Mouse (Mus musculus): ENCODE results near the gene Spock2. TPM values are rescaled to one million over a fixed set of nuclear protein-coding genes. Genes with fewer than 3 reads are reported as not detected.

Gene Spock2
- total and polyA plus RNA-seq, 3 experiments = 0.03 TPM; not detected in 2

DNA sequence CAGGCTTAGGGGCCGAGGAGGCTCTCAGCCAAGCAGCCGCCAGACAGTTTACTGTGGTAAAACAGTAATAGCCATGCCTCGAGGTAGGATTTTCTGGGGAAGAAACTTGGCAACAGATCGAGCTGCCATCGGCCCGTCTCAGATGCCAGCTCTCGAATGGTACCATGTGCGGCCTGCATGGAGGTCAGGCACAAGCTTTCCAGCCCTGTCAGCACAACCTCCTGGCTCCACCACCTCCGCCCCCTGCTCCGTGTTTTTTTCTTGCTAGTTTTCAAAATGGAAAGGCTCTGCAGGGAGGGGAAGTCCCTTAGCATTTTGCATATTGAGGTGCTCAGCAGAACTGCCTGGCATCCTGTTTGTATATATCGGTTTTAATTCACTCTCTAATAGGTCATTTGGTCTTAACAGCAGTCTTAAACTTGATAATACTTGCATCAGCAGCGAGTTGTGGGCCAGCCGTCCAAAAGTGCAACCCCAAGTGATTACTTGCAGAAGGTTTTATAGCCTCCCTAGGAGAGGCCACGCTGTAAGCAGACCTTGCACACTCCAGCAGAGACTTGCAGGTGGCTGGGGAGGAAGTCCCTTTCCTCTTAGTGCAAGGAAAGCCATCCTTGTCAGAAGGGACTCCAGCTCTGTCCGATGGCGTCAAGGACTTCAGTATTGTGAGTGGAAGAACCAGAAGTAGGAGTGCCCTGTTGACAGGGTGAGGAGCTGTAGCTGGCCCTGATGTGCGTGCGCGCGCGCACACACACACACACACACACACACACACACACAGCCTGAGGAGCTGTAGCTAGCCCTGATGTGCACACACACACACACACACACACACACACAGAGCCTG, 24.8 kb upstream of the Spock2 start:
- H3K9ac ChIP-seq (ENCODE audit: control insufficient read depth, low read depth, low read length, poor library complexity, severe bottlenecking) = no peak overlapping the region
- peaks cover 18 to 37% of the 10 kb centered on the region in 2 experiments for H3K4me1 ChIP-seq (ENCODE audit: control insufficient read depth in 1 of 2, insufficient read depth in 2 of 2, low read length in 2 of 2)
- no peak for DNase-seq (ENCODE audit: low read depth, low spot score)
- no peak overlapping the region for H3K27ac ChIP-seq (ENCODE audit: control insufficient read depth, low read depth, low read length)
- TF ChIP-seq RAD21 (IDR thresholded peaks at IDR 0.05; ENCODE audit: low read depth, low read length) (no peak), E2F4 (IDR thresholded peaks at IDR 0.05; ENCODE audit: borderline replicate concordance, low read depth, low read length) (no peak), NELFE (IDR thresholded peaks at IDR 0.05; ENCODE audit: low read depth, low read length) (no peak), ZKSCAN1 (IDR thresholded peaks at IDR 0.05; ENCODE audit: low read depth, low read length) (no peak), POLR2AphosphoS2 (IDR thresholded peaks at IDR 0.05; ENCODE audit: low read length) (no peak), TBP (IDR thresholded peaks at IDR 0.05; ENCODE audit: low read depth, low read length) (no peak), CHD2 (IDR thresholded peaks at IDR 0.05; ENCODE audit: low read length) (no peak), GATA1 (IDR thresholded peaks at IDR 0.05; ENCODE audit: low read depth, low read length) (no peak), MEF2A (IDR thresholded peaks at IDR 0.05; ENCODE audit: extremely low read depth, insufficient replicate concordance, low read depth, low read length, poor library complexity, severe bottlenecking) (no peak), MYC (IDR thresholded peaks at IDR 0.05; ENCODE audit: low read depth, low read length) (no peak), TCF12 (IDR thresholded peaks at IDR 0.05; ENCODE audit: low read depth, low read length) (no peak), UBTF (IDR thresholded peaks at IDR 0.05; ENCODE audit: borderline replicate concordance, insufficient read depth, low read depth, low read length) (no peak), RCOR1 (IDR thresholded peaks at IDR 0.05; ENCODE audit: low read depth, low read length) (no peak), MAX (IDR thresholded peaks at IDR 0.05; ENCODE audit: low read length) (no peak), GABPA (IDR thresholded peaks at IDR 0.05; ENCODE audit: low read depth, low read length) (no peak), POLR2A (IDR thresholded peaks at IDR 0.05; ENCODE audit: control insufficient read depth in 1 of 2, insufficient read depth in 1 of 2, low read depth in 1 of 2, low read length in 2 of 2, poor library complexity in 1 of 2) (no peak), ZMIZ1 (IDR thresholded peaks at IDR 0.05; ENCODE audit: low read depth, low read length) (no peak), ZNF384 (IDR thresholded peaks at IDR 0.05; ENCODE audit: low read depth, low read length) (no peak)
- no peaks in the 10 kb centered on the region for H3K27me3 ChIP-seq (ENCODE audit: control insufficient read depth in 1 of 2, insufficient read depth in 2 of 2, low read length in 2 of 2)
- peaks cover 0 to 33% of the 10 kb centered on the region in 2 experiments; a peak in 2 of 4 replicates for H3K36me3 ChIP-seq (ENCODE audit: control insufficient read depth in 1 of 2, insufficient read depth in 2 of 2, low read length in 2 of 2)
- H3K4me3 ChIP-seq (ENCODE audit: control insufficient read depth in 1 of 2, insufficient read depth in 1 of 2, low read depth in 2 of 2, low read length in 2 of 2) = no peak overlapping the region
- H3K9me3 ChIP-seq (replicated peaks; ENCODE audit: insufficient read depth, low read length) = no peaks in the 10 kb centered on the region
- H3K79me2 ChIP-seq (ENCODE audit: control insufficient read depth, insufficient read depth, low read length, poor library complexity) = no peaks in the 10 kb centered on the region

DNA sequence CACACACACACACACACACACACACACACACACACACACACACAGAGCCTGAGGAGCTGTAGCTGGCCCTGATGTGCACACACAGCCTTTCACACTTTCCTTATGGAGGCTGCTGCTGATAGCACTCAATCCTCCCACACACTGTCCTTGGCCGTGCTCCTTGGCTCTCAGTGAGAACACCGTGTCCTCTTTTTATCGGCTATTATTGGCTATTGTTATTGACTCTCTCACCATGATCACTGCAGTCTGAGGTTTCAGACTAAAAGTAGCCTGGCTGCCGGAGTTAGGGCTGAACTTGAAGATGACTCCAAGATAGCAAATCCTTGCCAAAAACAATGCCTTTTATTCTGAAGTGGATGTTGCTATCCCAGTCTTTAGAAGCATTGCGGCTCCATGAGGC, 24.1 kb upstream of the Spock2 start:
- no peaks in the 10 kb centered on the region for H3K9me3 ChIP-seq (replicated peaks; ENCODE audit: insufficient read depth, low read length)
- no peak for DNase-seq (ENCODE audit: low read depth, low spot score)
- no peak overlapping the region for H3K4me3 ChIP-seq (ENCODE audit: control insufficient read depth in 1 of 2, insufficient read depth in 1 of 2, low read depth in 2 of 2, low read length in 2 of 2)
- no peak for TF ChIP-seq ZMIZ1 (IDR thresholded peaks at IDR 0.05; ENCODE audit: low read depth, low read length)
- TF ChIP-seq POLR2AphosphoS5 (IDR thresholded peaks at IDR 0.05; ENCODE audit: borderline replicate concordance, low read depth, low read length) = no peak
- no peak for TF ChIP-seq TBP (IDR thresholded peaks at IDR 0.05; ENCODE audit: low read depth, low read length)
- TF ChIP-seq RAD21 (IDR thresholded peaks at IDR 0.05; ENCODE audit: low read depth, low read length) = no peak
- TF ChIP-seq MEF2A (IDR thresholded peaks at IDR 0.05; ENCODE audit: extremely low read depth, insufficient replicate concordance, low read depth, low read length, poor library complexity, severe bottlenecking) = no peak
- no peak for TF ChIP-seq KAT2A (conservative IDR thresholded peaks at IDR 0.05; ENCODE audit: low read depth, low read length)
- TF ChIP-seq POLR2AphosphoS2 (IDR thresholded peaks at IDR 0.05; ENCODE audit: low read length) = no peak
- no peak for TF ChIP-seq CHD2 (IDR thresholded peaks at IDR 0.05; ENCODE audit: low read length)
- no peak for TF ChIP-seq MAZ (IDR thresholded peaks at IDR 0.05; ENCODE audit: low read depth, low read length)
- no peak for TF ChIP-seq CTCF (IDR thresholded peaks at IDR 0.05 in 2 of 3, conservative IDR thresholded peaks at IDR 0.05 in 1 of 3; ENCODE audit: control insufficient read depth in 1 of 3, insufficient read depth in 1 of 3, low read depth in 2 of 3, low read length in 3 of 3, poor library complexity in 1 of 3, severe bottlenecking in 1 of 3)
- TF ChIP-seq MAX (IDR thresholded peaks at IDR 0.05; ENCODE audit: low read length) = no peak
- TF ChIP-seq HCFC1 (IDR thresholded peaks at IDR 0.05; ENCODE audit: low read depth, low read length) = no peak
- TF ChIP-seq EP300 (IDR thresholded peaks at IDR 0.05; ENCODE audit: low read depth in 1 of 2, low read length in 2 of 2) = no peak
- TF ChIP-seq JUND (IDR thresholded peaks at IDR 0.05; ENCODE audit: low read depth, low read length) = no peak
- no peak for TF ChIP-seq SIN3A (IDR thresholded peaks at IDR 0.05; ENCODE audit: low read length)
- TF ChIP-seq E2F4 (IDR thresholded peaks at IDR 0.05; ENCODE audit: borderline replicate concordance, low read depth, low read length) = no peak
- TF ChIP-seq NELFE (IDR thresholded peaks at IDR 0.05; ENCODE audit: low read depth, low read length) = no peak
- no peak for TF ChIP-seq POLR2A (IDR thresholded peaks at IDR 0.05; ENCODE audit: control insufficient read depth in 1 of 2, insufficient read depth in 1 of 2, low read depth in 1 of 2, low read length in 2 of 2, poor library complexity in 1 of 2)
- TF ChIP-seq GABPA (IDR thresholded peaks at IDR 0.05; ENCODE audit: low read depth, low read length) = no peak
- H3K27me3 ChIP-seq (ENCODE audit: control insufficient read depth in 1 of 2, insufficient read depth in 2 of 2, low read length in 2 of 2) = no peaks in the 10 kb centered on the region
- H3K4me1 ChIP-seq (ENCODE audit: control insufficient read depth in 1 of 2, insufficient read depth in 2 of 2, low read length in 2 of 2) = peaks cover 18 to 37% of the 10 kb centered on the region in 2 experiments
- no peaks in the 10 kb centered on the region for H3K79me2 ChIP-seq (ENCODE audit: control insufficient read depth, insufficient read depth, low read length, poor library complexity)
- H3K27ac ChIP-seq (ENCODE audit: control insufficient read depth, low read depth, low read length) = no peak overlapping the region
- H3K36me3 ChIP-seq (ENCODE audit: control insufficient read depth in 1 of 2, insufficient read depth in 2 of 2, low read length in 2 of 2) = peaks cover 0 to 33% of the 10 kb centered on the region in 2 experiments; a peak in 2 of 4 replicates
- H3K9ac ChIP-seq (ENCODE audit: control insufficient read depth, low read depth, low read length, poor library complexity, severe bottlenecking) = no peak overlapping the region
